Mouse (Mus musculus) myocyte (in vitro differentiated cells): Measurements from ENCODE around the gene Tmcc3.

ENCODE experiments used
- CEBPB ChIP-seq: IDR thresholded peaks from 2 replicates; pipeline ENCODE4 v1.6.1; 2011; ENCODE audit warnings: mild to moderate bottlenecking, moderate library complexity; ENCODE audit not compliant: poor library complexity, insufficient read depth, severe bottlenecking
- E2F4 ChIP-seq: IDR thresholded peaks from one replicate; pipeline ENCODE4 v1.6.1; 2011; ENCODE audit warnings: mild to moderate bottlenecking, control low read depth, moderate library complexity; ENCODE audit not compliant: insufficient read depth
- MAX ChIP-seq: IDR thresholded peaks from one replicate; pipeline ENCODE4 v1.6.1; 2011; ENCODE audit warnings: low read depth, mild to moderate bottlenecking, control low read depth
- MYOD1 ChIP-seq, 3 experiments: IDR thresholded peaks; one replicate each; pipeline ENCODE4 v1.6.1; 2011; ENCODE audit warnings: control low read depth in 2 of 3, low read depth in 2 of 3, mild to moderate bottlenecking in 2 of 3, moderate library complexity in 1 of 3; ENCODE audit not compliant: insufficient read length in 2 of 3, control insufficient read depth in 1 of 3
- POLR2A ChIP-seq: IDR thresholded peaks from one replicate; pipeline ENCODE4 v1.6.1; 2011; ENCODE audit warnings: low read depth, mild to moderate bottlenecking, control low read depth, moderate library complexity; ENCODE audit not compliant: insufficient read length
- POLR2AphosphoS2 ChIP-seq: IDR thresholded peaks from one replicate; pipeline ENCODE4 v1.6.1; 2011; ENCODE audit warnings: low read depth, control low read depth; ENCODE audit not compliant: insufficient read length
- REST ChIP-seq: IDR thresholded peaks from one replicate; pipeline ENCODE4 v1.6.1; 2011; ENCODE audit warnings: mild to moderate bottlenecking, control low read depth, moderate library complexity; ENCODE audit not compliant: insufficient read depth, insufficient read length
- TCF12 ChIP-seq: IDR thresholded peaks from one replicate; pipeline ENCODE4 v1.6.1; 2011; ENCODE audit warnings: mild to moderate bottlenecking, control low read depth; ENCODE audit not compliant: poor library complexity, insufficient read depth, severe bottlenecking
- USF1 ChIP-seq: IDR thresholded peaks from one replicate; pipeline ENCODE4 v1.6.1; 2011; ENCODE audit warnings: low read depth, mild to moderate bottlenecking, control low read depth, moderate library complexity

GRCm38 (mm10) chr10:94310499-94311267 lies 1.1 kb upstream of the Tmcc3 start:
- TF ChIP-seq POLR2A (no peak), USF1 (no peak), TCF12 (no peak), CEBPB (no peak), MYOD1 (IDR thresholded peaks at IDR 0.05; ENCODE audit: control insufficient read depth in 1 of 3, insufficient read length in 2 of 3, low read depth in 2 of 3) (no peak), E2F4 (no peak), REST (no peak), POLR2AphosphoS2 (no peak), MAX (no peak)
